Mouse (Mus musculus): ENCODE data around the gene E130218I03Rik.

DNA sequence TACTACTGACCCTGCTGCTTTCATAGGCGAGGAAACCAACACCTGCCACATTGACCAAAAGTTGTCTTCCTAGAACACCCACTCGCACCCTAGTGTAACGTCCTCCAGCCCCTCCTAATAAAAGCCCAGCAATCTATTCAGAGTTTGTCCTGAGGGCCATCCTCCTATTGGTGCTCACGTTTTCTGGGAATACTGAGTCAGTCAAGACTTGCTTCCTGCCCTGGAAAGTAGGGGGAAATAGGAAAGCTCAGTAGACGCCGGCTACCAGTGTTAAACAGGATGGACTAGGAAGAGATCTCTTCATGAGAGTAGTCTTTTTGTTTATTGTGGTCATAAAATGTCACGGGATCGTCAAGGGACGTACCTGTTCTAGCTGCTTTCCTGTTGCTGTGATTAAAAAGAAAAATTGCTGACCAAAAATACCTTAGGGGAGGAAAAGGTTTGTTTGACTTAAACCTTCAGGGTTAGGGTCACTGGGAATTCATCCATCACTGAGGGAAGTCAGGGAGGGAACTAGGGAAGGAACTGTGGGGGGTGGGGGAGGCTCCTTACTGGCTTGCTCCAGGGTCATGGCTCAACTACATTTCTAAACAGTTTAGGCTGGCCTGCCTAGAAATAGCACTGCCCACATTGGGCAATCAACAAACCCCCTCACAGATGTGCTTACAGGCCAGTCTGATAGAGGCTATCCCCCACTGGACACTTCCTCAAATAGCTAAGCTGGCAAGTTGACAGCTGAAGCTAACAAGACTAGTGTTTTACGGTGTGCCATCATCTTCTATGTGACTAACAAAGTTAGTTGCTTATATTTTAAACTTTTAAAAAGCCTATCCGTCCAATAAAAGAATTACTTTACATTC lies 45.2 kb downstream of the E130218I03Rik start:
- TF ChIP-seq CTCF (IDR thresholded peaks at IDR 0.05; ENCODE audit: low read depth, low read length) = no peak
- no peak for TF ChIP-seq POLR2A (IDR thresholded peaks at IDR 0.05; ENCODE audit: extremely low read depth, insufficient read depth, low read length)
